Mouse (Mus musculus) cerebellum, postnatal 10 days (tissue): Measurements from ENCODE around the gene Pex26.

Experiments
- DNase-seq, 2 experiments: peaks; one replicate each; pipeline ENCODE4 v3.0.0; 2021; ENCODE audit warnings: mixed read lengths in 2 of 2

Gene Pex26

DNA sequence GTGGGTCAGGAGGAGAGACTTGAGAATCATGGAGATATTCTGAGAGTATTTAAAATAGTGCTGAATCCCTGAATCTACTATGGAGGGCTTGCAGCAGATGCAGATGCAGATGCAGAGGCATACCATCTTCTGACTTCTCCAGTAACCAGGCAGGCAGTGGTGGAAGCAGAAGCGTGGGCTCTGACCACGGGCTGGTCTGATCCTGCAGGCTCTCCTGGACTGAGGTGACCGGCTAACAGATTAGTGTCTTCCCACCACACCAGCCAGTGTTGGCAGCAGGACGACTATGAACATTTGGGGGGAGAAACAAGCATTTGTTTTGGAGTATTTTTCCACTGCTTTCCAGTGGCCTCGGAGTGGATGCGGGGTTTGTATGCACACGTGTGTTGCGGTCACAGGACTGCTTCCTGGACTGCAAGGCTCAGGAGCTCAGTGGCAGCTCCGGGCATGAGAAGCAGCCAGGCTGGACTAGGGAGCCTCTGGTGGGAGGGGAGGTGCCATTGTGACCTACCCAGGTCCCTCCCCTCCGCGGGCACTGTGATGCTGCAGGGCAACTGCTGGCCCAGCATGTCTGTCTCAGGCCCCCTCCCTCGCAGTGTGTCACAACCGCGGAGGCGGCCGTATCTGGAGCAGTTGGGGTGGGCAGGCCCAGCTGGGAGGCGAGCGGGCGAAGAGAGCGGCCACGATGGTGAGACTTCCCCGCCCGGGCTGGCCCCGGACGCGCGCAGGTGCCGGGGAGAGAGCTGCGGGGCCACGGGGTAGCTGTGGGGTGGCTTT is 26.9 kb downstream of the Pex26 start, which contains the start of gene Tuba8:
TSS of gene Tuba8 (plus strand) at position 548 of the 777 bp plus-strand sequence.
- DNase-seq, result peak; percentile 69 to 73

DNA sequence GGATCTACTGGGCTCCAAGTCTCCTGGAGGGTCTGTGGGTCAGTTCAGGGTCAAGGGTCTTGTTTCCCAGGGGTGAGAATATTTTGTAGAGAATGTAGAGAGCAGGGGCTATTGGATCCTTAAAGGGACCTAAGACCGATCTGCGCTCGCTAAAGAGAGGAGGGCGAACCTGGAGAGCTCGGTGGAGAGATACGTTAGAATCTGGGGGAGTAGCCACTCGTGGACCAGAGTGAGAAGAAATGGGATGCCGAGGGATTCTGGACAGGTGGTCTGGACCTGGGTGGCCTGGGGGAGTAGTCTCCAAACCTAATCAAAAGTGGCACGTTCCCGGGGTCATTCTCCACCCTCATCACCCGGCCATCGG is 27.4 kb downstream of the Pex26 start:
- DNase-seq, result peak in 1 of 2 experiments; percentile 26

DNA sequence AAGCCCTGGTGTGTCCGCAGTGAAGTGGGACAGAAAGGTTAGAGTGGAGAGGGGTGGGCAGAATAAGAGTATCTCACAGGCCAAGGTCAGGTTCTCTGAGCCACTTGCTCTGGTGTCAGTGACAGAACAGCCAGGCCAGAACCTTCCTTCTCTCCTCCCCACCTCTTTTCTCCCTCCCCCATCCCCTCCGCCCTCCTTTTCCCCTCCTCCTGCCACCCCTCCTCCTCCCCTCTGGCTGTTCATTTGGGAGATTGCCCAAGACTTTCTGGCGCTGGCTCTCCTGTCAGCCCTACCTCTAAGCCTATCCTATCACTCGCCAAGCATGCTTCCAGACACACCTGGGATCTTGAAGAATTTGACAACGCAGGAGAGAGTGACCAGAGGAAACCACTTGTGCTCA is 28.3 kb downstream of the Pex26 start:
- peak; percentile 81 to 83 for DNase-seq

DNA sequence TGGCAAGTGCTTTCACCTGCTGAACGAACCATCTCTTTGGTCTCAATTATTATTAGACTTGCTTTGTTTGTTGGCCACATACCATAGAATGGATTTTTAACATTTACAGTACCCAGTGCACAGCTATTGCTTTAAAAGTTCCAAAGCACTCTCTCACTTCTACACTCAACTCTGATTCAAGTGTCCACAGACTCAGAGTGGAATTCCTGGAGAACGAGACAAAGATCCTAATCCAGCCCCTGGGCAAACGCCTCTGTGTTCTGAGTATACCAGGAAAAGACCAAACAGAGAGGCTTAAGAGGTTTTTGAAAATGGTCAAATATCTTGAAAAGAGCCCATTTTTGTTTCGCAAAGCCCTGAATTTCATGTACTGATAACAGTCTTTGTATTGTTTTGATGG is 29.5 kb downstream of the Pex26 start:
- DNase-seq, result no peak

DNA sequence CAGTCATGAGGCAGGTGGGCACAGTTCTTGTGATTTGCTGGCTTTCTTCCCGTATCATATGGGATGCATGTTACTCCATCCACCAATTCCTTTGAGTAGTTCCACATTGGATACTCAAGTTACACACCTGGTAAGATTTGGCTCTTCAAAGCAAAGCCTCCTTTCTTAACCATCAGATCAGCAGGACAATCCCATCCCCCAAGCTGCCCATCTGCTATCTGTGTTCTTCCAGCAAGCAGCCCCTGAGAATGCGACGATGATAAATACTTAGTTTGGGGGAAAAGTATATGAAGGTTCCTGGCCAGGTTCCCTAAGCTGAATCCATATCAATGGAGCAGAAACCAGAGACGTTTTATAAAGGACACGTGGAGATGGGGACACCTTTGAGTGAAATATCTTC is 30.8 kb downstream of the Pex26 start:
- peak; percentile 55 to 63 for DNase-seq

DNA sequence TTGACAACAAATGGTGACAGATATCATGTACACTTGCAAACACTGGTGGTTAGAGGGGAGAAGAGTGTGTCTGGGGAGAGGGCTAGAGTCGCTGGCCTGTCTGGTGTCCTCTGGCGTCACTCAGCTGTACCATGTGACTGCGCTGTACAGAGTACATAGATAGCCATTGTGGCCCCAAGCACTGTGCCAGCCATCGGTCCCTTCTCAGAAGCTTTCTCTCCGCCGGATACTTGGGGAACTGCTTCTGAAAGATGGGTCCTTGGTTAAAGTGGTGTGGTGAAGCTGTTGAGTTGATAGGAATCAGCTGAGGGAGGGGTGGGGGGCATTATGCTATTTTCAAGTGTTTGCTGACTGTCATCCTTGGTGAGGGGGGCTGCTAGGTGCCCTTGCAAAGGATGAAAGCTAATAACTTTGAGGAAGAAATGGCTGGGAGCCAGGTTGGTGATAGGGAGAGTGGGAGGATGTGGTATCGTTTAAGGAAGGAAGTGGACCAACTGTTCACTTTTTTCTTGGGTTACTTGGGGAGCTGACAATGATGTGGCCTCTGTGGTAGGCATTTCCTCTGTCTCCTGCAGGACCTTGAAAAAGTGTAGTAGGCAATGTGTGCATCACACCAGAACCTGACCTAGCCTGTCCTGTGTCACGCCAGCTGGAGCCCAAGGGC is 31.3 kb downstream of the Pex26 start:
- no peak for DNase-seq

DNA sequence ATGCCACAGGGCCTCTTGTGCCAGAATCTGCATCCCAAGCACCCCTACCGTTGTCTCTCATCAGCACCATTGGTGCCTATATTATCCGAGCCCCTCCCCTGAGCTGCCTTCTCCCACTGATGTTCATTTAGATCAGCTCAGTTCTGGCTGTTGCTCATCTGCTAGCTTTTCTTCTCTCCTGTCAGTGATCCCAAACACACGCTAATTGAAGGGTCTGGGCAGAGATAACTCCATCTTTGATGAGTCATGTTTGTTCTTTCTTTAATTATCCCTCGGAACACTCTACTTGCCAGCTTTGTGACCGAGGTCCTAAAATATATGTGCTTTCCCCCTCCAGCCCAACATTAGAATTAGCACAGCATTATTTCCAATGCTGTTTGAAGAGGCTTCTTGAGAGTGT is 31.9 kb downstream of the Pex26 start:
- DNase-seq, result no peak

DNA sequence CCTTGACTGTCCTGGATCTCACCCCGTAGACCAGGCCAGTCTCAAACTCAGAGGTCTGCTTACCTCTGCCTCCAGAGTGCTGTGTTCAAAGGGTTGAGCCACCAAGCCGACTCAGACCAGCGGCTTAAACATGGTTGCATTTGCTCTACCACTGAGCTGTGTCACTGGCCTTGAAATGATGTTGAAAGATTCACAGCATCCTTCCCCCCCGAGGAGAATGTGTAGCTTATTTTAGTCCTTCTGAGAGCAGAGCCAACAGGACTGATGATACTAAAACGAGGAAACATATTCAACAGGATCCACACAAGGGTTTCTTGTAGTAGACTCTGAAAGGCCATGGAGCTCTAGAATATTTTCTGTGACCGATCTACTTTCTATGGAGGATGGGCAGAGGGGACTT is 32.4 kb downstream of the Pex26 start:
- DNase-seq, result no peak

DNA sequence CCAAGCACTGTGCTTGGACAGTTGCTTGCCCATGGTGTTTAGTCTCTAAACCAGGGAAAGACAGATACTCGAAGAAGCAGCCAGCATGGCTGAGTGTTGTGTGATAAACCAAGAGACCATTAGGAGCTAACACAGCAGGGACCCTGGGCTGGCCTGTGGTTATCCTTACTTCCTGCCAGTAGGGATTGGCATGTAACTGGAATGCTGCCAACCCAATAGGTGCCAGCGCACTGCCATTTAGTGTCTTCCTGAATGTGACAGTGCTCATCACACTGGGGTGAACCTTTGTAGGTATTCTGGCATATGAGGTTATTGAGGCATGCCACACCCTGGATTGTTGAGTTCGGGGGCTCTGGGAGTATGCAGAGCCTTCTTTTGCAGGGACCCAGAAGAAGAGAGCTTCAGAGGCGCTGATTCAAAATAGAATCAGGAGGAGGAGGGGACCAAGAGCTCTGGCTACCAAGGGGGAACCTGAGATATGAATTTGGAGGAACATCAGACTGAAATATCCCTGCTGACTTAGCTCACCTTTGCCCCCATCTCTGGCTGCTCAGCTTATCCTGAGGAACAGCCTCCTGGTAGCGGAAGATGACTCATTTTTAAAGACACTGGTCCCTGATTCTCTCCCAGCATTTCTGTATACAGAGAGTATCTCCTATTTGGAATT is 33.3 kb downstream of the Pex26 start:
- peak; percentile 50 to 58 for DNase-seq

DNA sequence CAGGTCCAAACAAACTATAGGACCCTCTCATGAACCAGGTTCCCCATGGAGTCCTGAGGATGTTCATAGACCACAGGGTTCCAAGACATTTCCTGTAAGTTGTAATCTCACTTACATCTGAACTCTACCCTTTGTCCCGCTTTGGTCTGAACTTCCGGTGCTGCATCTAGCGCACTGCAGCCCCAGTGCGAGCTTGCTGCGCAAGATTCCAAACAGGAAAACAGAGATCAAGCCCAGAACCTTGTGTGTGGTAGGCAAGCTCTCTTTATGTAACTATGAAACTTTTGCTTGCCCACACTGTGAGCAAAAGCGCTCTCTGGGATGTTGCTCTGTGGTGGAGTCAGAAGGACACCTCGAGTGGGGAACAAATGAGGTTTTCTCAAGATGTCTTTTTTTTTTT is 34.5 kb downstream of the Pex26 start:
- no peak for DNase-seq

DNA sequence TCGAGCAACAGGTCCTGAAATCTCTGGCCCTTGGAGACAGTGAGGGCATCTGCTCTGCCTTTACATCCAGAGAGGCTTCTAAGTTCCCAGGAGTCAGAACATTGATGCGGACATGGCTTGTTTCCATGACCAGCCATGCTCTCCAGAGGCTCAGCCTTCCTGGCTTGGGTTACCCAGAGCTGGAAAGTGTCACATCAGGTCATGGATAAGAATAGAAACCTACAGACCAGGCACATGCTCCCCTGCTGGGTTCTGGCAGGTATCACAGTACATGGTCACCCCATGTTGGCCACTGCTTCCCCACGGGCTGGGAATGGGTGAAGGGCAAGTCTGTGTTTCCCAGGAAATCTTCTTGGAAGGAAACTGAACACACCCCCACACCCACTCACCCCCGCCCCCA is 35.9 kb downstream of the Pex26 start:
- DNase-seq, result no peak

DNA sequence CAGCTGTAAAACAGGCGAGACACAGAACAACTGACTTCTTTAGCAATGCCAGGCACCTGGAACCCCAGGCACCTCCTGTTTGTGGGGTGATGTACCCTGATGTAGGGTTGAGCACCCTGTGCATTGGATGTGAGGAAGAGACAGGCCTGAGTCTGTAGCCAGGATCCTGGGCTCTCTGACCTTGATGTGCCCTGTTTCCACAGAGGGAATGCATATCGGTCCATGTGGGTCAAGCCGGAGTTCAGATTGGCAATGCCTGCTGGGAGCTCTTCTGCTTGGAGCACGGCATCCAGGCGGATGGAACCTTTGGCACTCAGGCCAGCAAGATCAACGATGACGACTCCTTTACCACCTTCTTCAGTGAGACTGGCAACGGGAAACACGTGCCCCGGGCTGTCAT is 36.7 kb downstream of the Pex26 start:
- DNase-seq, result no peak

DNA sequence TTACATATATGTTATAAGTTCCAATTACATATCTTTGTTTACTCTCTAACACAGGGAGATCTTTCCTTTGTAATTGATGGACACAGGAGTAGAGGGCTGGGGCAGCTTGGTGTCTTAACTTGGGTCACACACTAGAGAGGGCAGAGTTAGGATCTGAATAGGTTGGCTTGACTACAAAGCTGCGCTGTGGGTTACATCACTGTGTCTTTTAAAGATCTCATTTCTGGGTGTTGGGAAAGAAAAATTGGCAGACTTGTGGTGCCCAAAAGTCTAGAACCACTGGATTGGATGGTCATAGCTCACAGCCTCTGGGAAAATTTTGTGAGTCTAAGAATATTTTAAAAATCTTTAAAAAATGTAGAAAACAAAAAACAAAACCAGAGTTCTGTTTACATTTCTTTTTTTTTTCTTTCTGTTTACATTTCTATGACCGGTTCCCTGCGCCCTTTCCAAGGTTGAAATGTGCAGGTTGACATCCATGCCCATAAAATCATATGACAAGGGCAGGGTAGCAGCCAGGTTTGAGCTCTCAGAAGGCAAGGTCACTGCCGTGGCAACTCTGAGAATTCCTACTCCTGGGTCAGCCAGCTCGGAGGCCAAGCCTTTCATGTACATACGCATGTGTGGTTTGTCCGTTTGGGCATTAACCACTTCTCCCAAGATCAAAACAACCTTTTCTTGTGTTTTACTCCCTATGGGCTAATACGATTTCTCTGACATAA is 38.6 kb downstream of the Pex26 start:
- no peak for DNase-seq

DNA sequence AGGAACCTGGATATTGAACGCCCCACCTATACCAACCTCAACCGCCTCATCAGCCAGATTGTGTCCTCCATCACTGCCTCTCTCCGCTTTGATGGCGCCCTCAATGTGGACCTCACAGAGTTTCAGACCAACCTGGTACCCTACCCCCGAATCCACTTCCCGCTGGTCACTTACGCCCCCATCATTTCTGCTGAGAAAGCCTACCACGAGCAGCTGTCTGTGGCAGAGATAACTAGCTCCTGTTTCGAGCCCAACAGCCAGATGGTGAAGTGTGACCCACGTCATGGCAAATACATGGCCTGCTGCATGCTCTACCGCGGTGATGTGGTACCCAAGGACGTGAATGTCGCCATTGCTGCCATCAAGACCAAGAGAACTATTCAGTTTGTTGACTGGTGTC is 39.5 kb downstream of the Pex26 start:
- no peak for DNase-seq

DNA sequence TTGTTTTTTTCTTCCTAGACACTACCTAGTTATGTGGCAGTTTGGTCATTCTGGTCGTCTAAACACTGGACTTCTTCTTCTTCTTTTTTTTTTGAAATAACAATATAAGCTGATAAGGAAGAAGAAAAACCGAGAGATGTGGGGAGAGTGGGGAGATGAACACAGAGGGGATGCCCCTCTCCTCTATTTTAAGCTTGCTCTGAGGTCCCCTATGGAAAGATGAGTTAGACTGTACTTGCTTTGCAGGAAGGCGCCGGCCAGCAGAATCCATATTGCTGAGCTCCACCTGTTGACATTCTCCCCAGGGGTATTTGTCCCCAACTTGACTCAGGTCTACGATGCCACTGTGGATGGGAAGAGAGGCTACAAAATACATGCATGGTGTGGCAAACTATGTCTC is 40.6 kb downstream of the Pex26 start:
- DNase-seq, result no peak

DNA sequence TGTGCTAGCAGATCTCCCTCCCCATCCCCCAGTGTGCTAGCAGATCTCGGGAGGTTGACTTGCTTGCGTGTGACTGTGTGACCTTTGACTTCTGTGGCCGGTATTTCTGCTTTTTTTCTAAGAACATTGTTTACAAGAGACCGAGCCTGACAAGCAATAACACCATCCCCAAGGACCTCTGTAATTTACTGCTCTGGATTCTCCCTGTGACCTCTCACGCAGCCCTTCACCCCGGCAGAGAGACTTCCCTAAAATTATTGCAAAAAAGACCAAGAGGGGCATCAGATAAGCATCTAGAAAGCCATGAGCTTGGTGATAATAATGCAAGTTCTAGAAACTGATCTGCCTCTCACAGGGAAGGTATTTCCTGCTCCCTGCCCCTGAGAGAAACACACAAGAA is 41.5 kb downstream of the Pex26 start:
- DNase-seq, result no peak

DNA sequence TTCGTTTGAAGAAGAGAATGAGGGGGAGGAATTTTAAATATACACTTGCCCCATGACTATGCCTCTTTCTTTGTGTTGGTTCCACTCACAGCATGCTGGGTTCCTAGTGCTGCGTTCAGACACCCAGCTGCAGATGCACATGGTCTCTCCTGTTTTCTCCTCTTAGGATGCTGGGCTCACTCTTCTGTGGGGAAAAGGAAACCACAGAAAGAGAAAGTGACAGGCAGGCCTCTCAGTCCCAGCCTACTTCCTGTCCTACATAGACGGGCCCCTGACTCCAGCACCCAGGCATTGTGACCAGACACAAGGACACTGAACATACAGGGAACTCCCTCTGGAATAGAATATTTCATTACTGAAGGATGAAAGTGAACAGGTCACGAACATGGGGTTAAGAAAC is 42.6 kb downstream of the Pex26 start:
- DNase-seq, result no peak

DNA sequence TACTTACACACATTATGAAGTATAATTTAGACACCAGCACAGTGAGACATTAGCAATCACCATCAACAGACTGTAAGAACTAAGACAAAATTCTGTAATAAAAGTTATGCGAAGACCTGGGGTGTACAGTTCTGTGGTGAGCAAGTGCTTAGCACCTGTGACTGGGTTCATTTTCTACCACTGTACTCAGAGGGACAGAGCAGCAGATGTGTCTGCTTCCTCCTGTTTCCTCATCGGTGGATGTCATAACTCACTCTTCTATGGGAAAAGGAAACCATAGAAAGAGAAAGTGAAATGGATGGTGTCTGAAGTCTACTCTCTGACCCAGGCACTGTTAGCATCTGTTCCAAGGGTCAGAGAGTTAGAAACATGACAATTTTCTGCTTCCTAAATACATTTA is 43.3 kb downstream of the Pex26 start:
- no peak for DNase-seq

DNA sequence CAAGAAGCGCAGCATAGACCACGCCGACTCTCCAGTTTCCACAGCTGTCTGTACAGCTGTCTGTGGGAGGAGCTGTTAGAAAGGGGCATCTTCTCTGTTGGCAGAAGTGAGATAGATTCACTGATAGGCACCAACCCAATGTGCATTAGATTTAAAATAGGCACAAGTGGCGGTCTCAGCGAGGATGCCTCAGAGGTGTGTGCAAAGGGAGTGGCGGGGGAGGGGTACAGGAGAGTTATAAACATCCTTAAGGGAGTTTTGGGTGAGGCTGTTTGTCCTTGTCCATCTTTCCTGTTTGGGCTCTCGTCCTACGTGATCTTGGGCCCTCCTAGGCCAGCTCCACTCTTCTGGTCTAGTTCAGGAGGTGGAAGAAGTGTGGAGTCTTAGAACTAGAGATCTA is 45.0 kb downstream of the Pex26 start:
- no peak for DNase-seq

DNA sequence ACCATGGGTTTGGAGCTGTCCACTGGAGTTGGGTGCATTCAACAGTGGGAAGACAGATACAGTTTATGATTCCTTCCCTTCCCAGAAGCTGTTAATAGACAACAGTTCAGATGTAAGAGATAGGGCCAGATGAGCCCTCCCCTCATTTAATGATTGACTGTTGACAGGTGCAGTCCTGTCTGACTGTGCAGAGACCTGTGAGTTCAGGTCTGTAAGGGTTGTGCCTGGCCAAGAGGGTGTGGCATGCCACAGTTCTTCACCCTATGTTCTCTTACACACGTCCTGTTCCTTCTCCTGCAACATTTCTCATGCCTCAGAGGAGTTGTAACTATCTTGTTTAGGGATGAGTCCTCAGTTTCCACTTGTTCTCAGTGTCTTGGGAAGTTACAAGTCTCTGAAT is 49.2 kb downstream of the Pex26 start:
- no peak for DNase-seq

DNA sequence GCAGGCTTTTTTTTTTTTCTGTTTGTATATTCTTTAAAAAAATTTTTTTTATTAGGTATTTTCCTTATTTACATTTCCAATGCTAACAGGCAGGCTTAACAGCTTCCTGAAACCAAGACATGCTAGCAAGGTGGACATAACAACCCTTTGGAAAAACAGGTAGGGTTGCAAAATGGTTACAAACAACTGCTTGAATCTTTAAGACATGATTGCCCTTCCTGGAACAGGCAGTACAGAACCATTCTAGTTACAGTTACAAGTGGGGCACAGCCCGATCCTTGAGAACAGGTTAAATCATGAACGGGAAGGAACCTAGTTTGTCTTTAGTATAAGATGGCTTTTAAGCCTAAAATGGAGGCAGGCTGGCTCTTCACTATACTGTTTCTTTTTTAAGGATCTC is 52.9 kb downstream of the Pex26 start:
- no peak for DNase-seq

DNA sequence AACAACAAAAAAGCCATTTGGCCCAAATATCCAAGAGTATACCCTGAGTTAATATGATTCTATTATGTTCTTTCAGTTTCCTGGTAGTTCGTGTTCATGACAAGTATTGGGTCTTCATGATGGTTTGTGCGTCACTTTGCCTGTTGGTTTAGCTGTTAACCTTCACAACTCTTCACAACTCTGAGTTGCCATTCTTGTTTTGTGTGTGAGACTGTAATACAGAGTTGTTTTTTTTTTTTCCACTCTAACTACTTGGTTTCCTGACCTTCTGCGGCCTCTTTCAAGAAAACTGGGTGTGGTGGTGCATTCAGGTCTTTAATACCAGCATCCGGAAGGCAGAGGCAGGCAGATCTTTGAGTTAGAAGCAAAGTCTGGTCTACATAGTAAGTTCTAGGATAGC is 54.7 kb downstream of the Pex26 start:
- DNase-seq, result no peak

DNA sequence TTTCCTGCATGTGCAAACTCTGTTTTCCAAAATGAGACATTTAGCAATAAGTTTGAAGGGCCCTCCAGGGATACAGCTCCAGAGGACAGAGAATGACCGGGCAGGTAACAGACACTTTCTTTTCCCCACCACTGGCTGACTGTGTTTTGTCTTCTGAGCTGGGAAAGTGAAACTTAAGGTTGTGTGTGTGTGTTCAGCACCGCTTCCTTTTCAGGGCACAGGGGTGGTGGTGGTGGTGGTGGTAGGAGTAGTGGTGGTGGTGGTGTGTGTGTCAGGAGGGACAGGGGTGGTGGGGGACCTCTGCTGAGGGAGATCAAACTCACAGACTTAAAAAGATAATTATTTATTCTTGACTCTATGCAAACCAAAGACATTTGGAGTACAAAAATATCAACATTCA is 58.3 kb downstream of the Pex26 start:
- no peak for DNase-seq

DNA sequence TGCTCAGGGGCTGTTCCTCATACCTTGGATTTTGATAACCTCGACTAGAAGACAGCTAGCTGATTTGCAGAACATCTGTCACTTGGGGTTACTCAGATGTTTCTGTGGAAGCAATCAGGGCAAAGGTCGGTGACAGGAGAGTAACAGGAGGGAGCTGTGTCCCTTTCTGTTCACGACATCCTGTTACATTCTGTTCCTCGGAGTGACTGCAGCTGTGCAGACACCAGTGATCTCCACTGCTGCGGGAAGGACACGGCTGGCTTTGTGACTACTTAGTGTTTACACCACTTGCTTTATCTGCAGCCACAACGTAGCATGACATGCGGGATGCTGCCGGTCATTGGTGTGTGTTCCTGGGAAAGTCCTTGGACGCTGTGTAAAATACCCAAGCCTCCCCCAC is 59.7 kb downstream of the Pex26 start:
- no peak for DNase-seq
